Mouse (Mus musculus) C2C12 (cell line): Measurements from ENCODE around the gene Wiz.

ENCODE experiments used
- CEBPB ChIP-seq: IDR thresholded peaks from one replicate; pipeline ENCODE4 v1.6.1; 2011; ENCODE audit warnings: low read depth, mild to moderate bottlenecking, control low read depth, moderate library complexity
- CTCF ChIP-seq: IDR thresholded peaks from one replicate; pipeline ENCODE4 v1.5.1; 2011; ENCODE audit not compliant: control insufficient read depth, insufficient read depth, insufficient read length
- FOSL1 ChIP-seq: IDR thresholded peaks from one replicate; pipeline ENCODE4 v1.8.0; 2011; ENCODE audit warnings: mild to moderate bottlenecking, low read length; ENCODE audit not compliant: poor library complexity, insufficient read depth, severe bottlenecking
- MAX ChIP-seq: IDR thresholded peaks from one replicate; pipeline ENCODE4 v1.6.1; 2011; ENCODE audit warnings: mild to moderate bottlenecking, control low read depth
- MYOD1 ChIP-seq: IDR thresholded peaks from one replicate; pipeline ENCODE4 v1.6.1; 2011; ENCODE audit warnings: low read depth; ENCODE audit not compliant: control insufficient read depth, insufficient read length
- MYOG ChIP-seq: IDR thresholded peaks from one replicate; pipeline ENCODE4 v1.6.1; 2011; ENCODE audit not compliant: control insufficient read depth, insufficient read length; ENCODE audit errors: extremely low read depth
- USF1 ChIP-seq: IDR thresholded peaks from one replicate; pipeline ENCODE4 v1.6.1; 2011; ENCODE audit warnings: low read depth, mild to moderate bottlenecking, control low read depth, moderate library complexity

DNA sequence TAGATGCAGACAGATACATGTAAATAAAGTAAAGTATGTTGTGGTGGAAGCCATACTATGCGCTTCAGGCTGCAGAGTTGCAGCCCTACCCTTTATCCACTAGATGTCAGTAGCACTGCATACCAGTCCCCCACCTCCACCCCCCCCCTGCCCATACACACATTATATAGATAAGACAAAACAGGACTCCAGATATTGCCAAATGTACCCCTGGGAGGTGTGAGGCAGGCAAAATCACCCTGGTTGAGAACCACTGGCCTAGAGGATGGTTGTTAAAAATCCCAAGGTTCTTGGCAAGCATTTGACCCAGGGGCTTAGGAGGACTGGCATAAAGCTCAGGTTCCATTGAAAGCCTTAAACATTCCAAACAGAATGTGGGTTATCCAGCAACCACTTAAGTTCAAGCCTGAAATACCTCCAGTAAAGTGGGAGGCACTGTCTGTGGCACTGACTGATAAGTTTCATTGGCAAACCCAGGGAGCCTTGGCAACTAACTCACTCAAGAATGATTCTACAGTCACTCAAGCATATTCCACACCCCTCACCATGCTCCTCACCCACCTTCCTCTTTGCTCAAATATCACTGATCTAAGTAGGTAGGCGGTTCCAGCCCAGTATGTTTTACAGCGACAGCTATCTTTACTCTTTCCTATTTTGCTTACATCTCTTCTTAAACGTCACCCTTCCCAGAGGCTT, 40.1 kb downstream of the Wiz start:
- peak; percentile 73 for TF ChIP-seq CTCF
- no peak for TF ChIP-seq MAX
- TF ChIP-seq MYOD1 = no peak
- no peak for TF ChIP-seq CEBPB
- TF ChIP-seq USF1 = no peak
- no peak for TF ChIP-seq MYOG
- TF ChIP-seq FOSL1 = no peak
